Mouse (Mus musculus): Measurements from ENCODE around the gene Ablim1.

DNA sequence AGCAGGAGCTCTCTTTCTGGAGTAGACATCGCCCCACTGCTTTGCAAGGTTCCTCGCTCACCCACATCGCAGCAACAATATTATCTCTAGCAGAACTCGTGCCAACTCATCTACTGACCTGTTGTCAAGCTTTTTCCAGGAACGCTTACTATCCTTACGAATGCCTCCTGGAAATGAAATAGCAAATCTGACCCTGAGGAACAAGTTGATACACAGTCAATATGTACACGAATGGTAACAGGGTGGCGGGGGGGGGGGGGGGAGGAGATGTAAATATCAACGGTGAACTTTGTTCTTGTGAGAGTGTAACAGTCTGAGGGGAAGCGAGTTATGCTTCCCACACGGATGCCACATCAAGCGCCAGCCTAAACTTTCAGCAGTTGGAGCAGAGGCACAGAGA lies 56.9 kb downstream of the Ablim1 start:
- TF ChIP-seq CTCF (IDR thresholded peaks at IDR 0.05; ENCODE audit: low read depth): no peak
- TF ChIP-seq EP300 (IDR thresholded peaks at IDR 0.05; ENCODE audit: low read depth): no peak
